Mouse (Mus musculus): Measurements from ENCODE around the gene Usp6nl. TPM values are rescaled to one million over a fixed set of nuclear protein-coding genes. Genes with fewer than 3 reads are reported as not detected.

The Usp6nl gene
- polyA plus RNA-seq, 1 experiment from 2014 or later: 11.8 TPM

GRCm38 (mm10) chr2:6391261-6391660 lies 68.8 kb downstream of the Usp6nl start:
- peaks cover 18% of the 10 kb centered on the region for H3K36me3 ChIP-seq
- no peak overlapping the region for H3K4me3 ChIP-seq
- H3K4me1 ChIP-seq: no peaks in the 10 kb centered on the region
- no peak for DNase-seq (ENCODE audit: low spot score)
- H3K27ac ChIP-seq: no peak overlapping the region
- H3K9me3 ChIP-seq (replicated peaks): no peaks in the 10 kb centered on the region
- 56% methylated on average over 3 of the region's 3 CpGs for WGBS
- no peaks in the 10 kb centered on the region for H3K27me3 ChIP-seq (ENCODE audit: low read depth, poor library complexity, severe bottlenecking)

GRCm38 (mm10) chr2:6391940-6392339 lies 69.5 kb downstream of the Usp6nl start:
- Histone ChIP-seq H3K27me3 (ENCODE audit: low read depth, poor library complexity, severe bottlenecking) (no peaks in the 10 kb centered on the region), H3K27ac (no peak overlapping the region), H3K36me3 (peaks cover 18% of the 10 kb centered on the region), H3K4me3 (no peak overlapping the region), H3K9me3 (replicated peaks) (no peaks in the 10 kb centered on the region), H3K4me1 (no peaks in the 10 kb centered on the region)
- DNase-seq (ENCODE audit: low spot score): no peak
- 95% methylated on average over 6 of the region's 6 CpGs for WGBS

- DNase-seq (ENCODE audit: low spot score): no peak
- H3K9me3 ChIP-seq (replicated peaks): no peaks in the 10 kb centered on the region
- no peak overlapping the region for H3K27ac ChIP-seq
- WGBS: 89% methylated on average over 7 of the region's 7 CpGs
- no peak overlapping the region for H3K4me3 ChIP-seq
- no peaks in the 10 kb centered on the region for H3K27me3 ChIP-seq (ENCODE audit: low read depth, poor library complexity, severe bottlenecking)
- H3K4me1 ChIP-seq: no peaks in the 10 kb centered on the region
- H3K36me3 ChIP-seq: peaks cover 28% of the 10 kb centered on the region
Observed at GRCm38 (mm10) chr2:6395851-6396625, 73.6 kb downstream of the Usp6nl start.

- whole genome bisulfite sequencing: 94% methylated on average over 1 of the region's 1 CpGs
- H3K36me3 ChIP-seq: peaks cover 32% of the 10 kb centered on the region
- no peaks in the 10 kb centered on the region for H3K4me1 ChIP-seq
- H3K27ac ChIP-seq: no peak overlapping the region
- H3K4me3 ChIP-seq: no peak overlapping the region
- no peaks in the 10 kb centered on the region for H3K27me3 ChIP-seq (ENCODE audit: low read depth, poor library complexity, severe bottlenecking)
- DNase-seq (ENCODE audit: low spot score): no peak
- H3K9me3 ChIP-seq (replicated peaks): no peaks in the 10 kb centered on the region
Observed at GRCm38 (mm10) chr2:6396626-6397146, 74.2 kb downstream of the Usp6nl start.

- no peak overlapping the region for H3K27ac ChIP-seq
- no peak overlapping the region for H3K4me3 ChIP-seq
- H3K27me3 ChIP-seq (ENCODE audit: low read depth, poor library complexity, severe bottlenecking): no peaks in the 10 kb centered on the region
- no peak for DNase-seq (ENCODE audit: low spot score)
- H3K36me3 ChIP-seq: peaks cover 33% of the 10 kb centered on the region
- 70% methylated on average over 3 of the region's 3 CpGs for WGBS
- no peaks in the 10 kb centered on the region for H3K4me1 ChIP-seq
- no peaks in the 10 kb centered on the region for H3K9me3 ChIP-seq (replicated peaks)
Observed at GRCm38 (mm10) chr2:6397166-6397565, 74.7 kb downstream of the Usp6nl start.

GRCm38 (mm10) chr2:6398826-6399225 lies 76.4 kb downstream of the Usp6nl start:
- H3K27ac ChIP-seq: no peak overlapping the region
- no peaks in the 10 kb centered on the region for H3K27me3 ChIP-seq (ENCODE audit: low read depth, poor library complexity, severe bottlenecking)
- H3K9me3 ChIP-seq (replicated peaks): no peaks in the 10 kb centered on the region
- DNase-seq (ENCODE audit: low spot score): no peak
- 90% methylated on average over 6 of the region's 6 CpGs for WGBS
- peaks cover 25% of the 10 kb centered on the region for H3K36me3 ChIP-seq
- peaks cover 9% of the 10 kb centered on the region for H3K4me1 ChIP-seq
- H3K4me3 ChIP-seq: no peak overlapping the region

- H3K4me3 ChIP-seq: no peak overlapping the region
- peaks cover 21% of the 10 kb centered on the region for H3K4me1 ChIP-seq
- H3K36me3 ChIP-seq: peaks cover 22% of the 10 kb centered on the region; the same call in 1 of the 2 replicates
- no peak overlapping the region for H3K27ac ChIP-seq
- DNase-seq (ENCODE audit: low spot score): no peak
- 88% methylated on average over 10 of the region's 10 CpGs for WGBS
- no peaks in the 10 kb centered on the region for H3K27me3 ChIP-seq (ENCODE audit: low read depth, poor library complexity, severe bottlenecking)
- H3K9me3 ChIP-seq (replicated peaks): no peaks in the 10 kb centered on the region
Observed at GRCm38 (mm10) chr2:6401039-6401438, 78.6 kb downstream of the Usp6nl start.

GRCm38 (mm10) chr2:6403375-6403774 lies 80.9 kb downstream of the Usp6nl start:
- peaks cover 31% of the 10 kb centered on the region for H3K4me1 ChIP-seq
- peak overlapping the region; percentile 44 for H3K27ac ChIP-seq
- 14% methylated on average over 11 of the region's 11 CpGs for WGBS

GRCm38 (mm10) chr2:6403991-6404390 lies 81.5 kb downstream of the Usp6nl start:
- no peaks in the 10 kb centered on the region for H3K27me3 ChIP-seq (ENCODE audit: low read depth, poor library complexity, severe bottlenecking)
- H3K27ac ChIP-seq: 0 out of 2 replicates have a peak overlapping the region, but pooled peaks have one; percentile 44
- H3K36me3 ChIP-seq: peaks cover 20% of the 10 kb centered on the region; the same call in 1 of the 2 replicates
- DNase-seq (ENCODE audit: low spot score): no peak
- no peak overlapping the region for H3K4me3 ChIP-seq
- H3K4me1 ChIP-seq: peaks cover 33% of the 10 kb centered on the region
- no peaks in the 10 kb centered on the region for H3K9me3 ChIP-seq (replicated peaks)
- 62% methylated on average over 3 of the region's 3 CpGs for WGBS

More at GRCm38 (mm10) chr2:6403375-6403774, 80.9 kb downstream of the Usp6nl start:
- peak; percentile 70 for DNase-seq (ENCODE audit: low spot score)
- H3K4me3 ChIP-seq: no peak overlapping the region
- no peaks in the 10 kb centered on the region for H3K27me3 ChIP-seq (ENCODE audit: low read depth, poor library complexity, severe bottlenecking)
- H3K36me3 ChIP-seq: peaks cover 22% of the 10 kb centered on the region; the same call in 1 of the 2 replicates
- no peaks in the 10 kb centered on the region for H3K9me3 ChIP-seq (replicated peaks)

- WGBS: 80% methylated on average over 7 of the region's 7 CpGs
- no peak overlapping the region for H3K4me3 ChIP-seq
- H3K27me3 ChIP-seq (ENCODE audit: low read depth, poor library complexity, severe bottlenecking): no peaks in the 10 kb centered on the region
- H3K36me3 ChIP-seq: peaks cover 20% of the 10 kb centered on the region
- no peak for DNase-seq (ENCODE audit: low spot score)
- H3K27ac ChIP-seq: no peak overlapping the region
- H3K9me3 ChIP-seq (replicated peaks): no peaks in the 10 kb centered on the region
- H3K4me1 ChIP-seq: peaks cover 40% of the 10 kb centered on the region
Observed at GRCm38 (mm10) chr2:6404627-6405026, 82.2 kb downstream of the Usp6nl start.

- WGBS: 40% methylated on average over 10 of the region's 10 CpGs
- DNase-seq (ENCODE audit: low spot score): peak; percentile 68
- H3K27ac ChIP-seq: 0 out of 2 replicates have a peak overlapping the region, but pooled peaks have one; percentile 30
- no peaks in the 10 kb centered on the region for H3K27me3 ChIP-seq (ENCODE audit: low read depth, poor library complexity, severe bottlenecking)
- no peak overlapping the region for H3K4me3 ChIP-seq
- H3K36me3 ChIP-seq: peaks cover 26% of the 10 kb centered on the region
- H3K9me3 ChIP-seq (replicated peaks): no peaks in the 10 kb centered on the region
- peaks cover 40% of the 10 kb centered on the region for H3K4me1 ChIP-seq
Observed at GRCm38 (mm10) chr2:6405059-6406033, 82.9 kb downstream of the Usp6nl start.

- Histone ChIP-seq H3K9me3 (replicated peaks) (no peaks in the 10 kb centered on the region), H3K27ac (no peak overlapping the region), H3K36me3 (peaks cover 30% of the 10 kb centered on the region), H3K4me3 (no peak overlapping the region), H3K4me1 (peaks cover 40% of the 10 kb centered on the region), H3K27me3 (ENCODE audit: low read depth, poor library complexity, severe bottlenecking) (no peaks in the 10 kb centered on the region)
- DNase-seq (ENCODE audit: low spot score): no peak
- 86% methylated on average over 1 of the region's 1 CpGs for WGBS
Observed at GRCm38 (mm10) chr2:6407711-6408110, 85.2 kb downstream of the Usp6nl start.
